Mouse (Mus musculus) limb, embryonic 11.5 days (tissue): ENCODE results near the gene Noxo1. TPM values are rescaled to one million over a fixed set of nuclear protein-coding genes. Genes with fewer than 3 reads are reported as not detected.

Source experiments
- ATAC-seq: fragments of 200-750 bp; cut with Nextera tagmentation; 2 replicates; pipeline ENCODE4 v1.8.0; 2017; ENCODE audit warnings: low read depth; ENCODE audit not compliant: insufficient number of reproducible peaks, low FRiP score, low TSS enrichment
- DNase-seq: peaks from one replicate; pipeline ENCODE4 v3.0.0-alpha.2; 2015; ENCODE audit warnings: low spot score
- H3K27ac ChIP-seq: fragments of 300-500 bp; sonication (generic); replicated peaks from 2 replicates; pipeline ENCODE4 v1.5.1; 2014; ENCODE audit warnings: low read depth, mild to moderate bottlenecking, low read length
- H3K27me3 ChIP-seq: fragments of 300-500 bp; sonication (generic); 2 replicates; pipeline ENCODE4 v1.6.1; 2014; ENCODE audit warnings: mild to moderate bottlenecking, low read length, mixed read lengths; ENCODE audit not compliant: control insufficient read depth, insufficient read depth
- H3K36me3 ChIP-seq: fragments of 300-500 bp; sonication (generic); 2 replicates; pipeline ENCODE4 v1.6.1; 2014; ENCODE audit warnings: mild to moderate bottlenecking, low read length, moderate library complexity, mixed read lengths; ENCODE audit not compliant: control insufficient read depth, insufficient read depth
- H3K4me1 ChIP-seq: fragments of 300-500 bp; sonication (generic); 2 replicates; pipeline ENCODE4 v1.6.1; 2014; ENCODE audit warnings: low read length, mixed read lengths; ENCODE audit not compliant: control insufficient read depth, insufficient read depth
- H3K4me2 ChIP-seq: fragments of 300-500 bp; sonication (generic); 2 replicates; pipeline ENCODE4 v1.6.1; 2014; ENCODE audit warnings: low read depth, mild to moderate bottlenecking, moderate library complexity; ENCODE audit not compliant: severe bottlenecking
- H3K4me3 ChIP-seq: fragments of 300-500 bp; sonication (generic); 2 replicates; pipeline ENCODE4 v1.5.1; 2014; ENCODE audit warnings: low read depth, low read length
- H3K9ac ChIP-seq: fragments of 300-500 bp; sonication (generic); 2 replicates; pipeline ENCODE4 v1.6.1; 2014; ENCODE audit warnings: mild to moderate bottlenecking, low read length
- H3K9me3 ChIP-seq: fragments of 300-500 bp; sonication (generic); 2 replicates; pipeline ENCODE4 v1.6.1; 2016; ENCODE audit warnings: low read length; ENCODE audit not compliant: control insufficient read depth
- WGBS: fragments of 180-500 bp; shearing (Covaris S2); extraction: QIAGEN DNeasy Blood & Tissue Kit; methylation state at CpG from one replicate; pipeline ENCODE4 v1.1.7; 2014; 5-methylcytosine and 5-hydroxymethylcytosine counted together
- polyA plus RNA-seq: library from polyadenylated mRNA; unstranded; fragments of >200 nt; fragmentation: Nextera tagmentation; extraction: Ambion mirVana; gene quantifications from 2 replicates; pipeline ENCODE4 v1.2.1, GENCODE M21; 2014

Gene Noxo1
- polyA plus RNA-seq, 1 experiment from 2014 or later: 1.5 TPM

- Histone ChIP-seq H3K4me2 (no peak overlapping the region; the same call in 1 of the 2 replicates), H3K27me3 (no peaks in the 10 kb centered on the region), H3K4me3 (no peak overlapping the region; the same call in 1 of the 2 replicates), H3K36me3 (no peaks in the 10 kb centered on the region; the same call in 1 of the 2 replicates), H3K9ac (no peak overlapping the region), H3K4me1 (peaks cover 9% of the 10 kb centered on the region; the same call in 1 of the 2 replicates), H3K27ac (no peak overlapping the region), H3K9me3 (no peaks in the 10 kb centered on the region)
- no peak for ATAC-seq
- 86% methylated on average over 7 of the region's 7 CpGs for WGBS
- no peak for DNase-seq
Measured at GRCm38 (mm10) chr17:24735446-24735845, 39.4 kb downstream of the Noxo1 start.

GRCm38 (mm10) chr17:24736330-24737051 is 40.5 kb downstream of the Noxo1 start, which contains the start of gene Msrb1:
TSS of gene Msrb1 (plus strand) at chr17:24736642.
- Histone ChIP-seq H3K4me1 (peaks cover 9% of the 10 kb centered on the region; the same call in 1 of the 2 replicates), H3K36me3 (no peaks in the 10 kb centered on the region; the same call in 1 of the 2 replicates), H3K27me3 (no peaks in the 10 kb centered on the region), H3K9me3 (no peaks in the 10 kb centered on the region), H3K9ac (peak within 1 kb of the TSS; percentile 28), H3K27ac (no peak within 1 kb of the TSS), H3K4me3 (peak within 1 kb of the TSS; percentile 58), H3K4me2 (peak within 1 kb of the TSS; percentile 60)
- 2% methylated on average over 29 of the region's 29 CpGs for WGBS
- DNase-seq (peak; percentile 94), ATAC-seq (peak; percentile 95)

GRCm38 (mm10) chr17:24737135-24737810 is 41.2 kb downstream of the Noxo1 start:
- H3K4me1 ChIP-seq: peaks cover 9% of the 10 kb centered on the region; the same call in 1 of the 2 replicates
- no peaks in the 10 kb centered on the region for H3K9me3 ChIP-seq
- DNase-seq: no peak
- ATAC-seq: no peak
- 30% methylated on average over 8 of the region's 8 CpGs for WGBS
- H3K36me3 ChIP-seq: no peaks in the 10 kb centered on the region; the same call in 1 of the 2 replicates
- peak overlapping the region; percentile 60 for H3K4me2 ChIP-seq
- no peak overlapping the region for H3K27ac ChIP-seq
- H3K4me3 ChIP-seq: peak overlapping the region; percentile 58
- H3K27me3 ChIP-seq: no peaks in the 10 kb centered on the region
- peak overlapping the region; percentile 28 for H3K9ac ChIP-seq

GRCm38 (mm10) chr17:24738238-24738637 is 42.2 kb downstream of the Noxo1 start:
- H3K9me3 ChIP-seq: no peaks in the 10 kb centered on the region
- H3K4me2 ChIP-seq: no peak overlapping the region
- no peaks in the 10 kb centered on the region; the same call in 1 of the 2 replicates for H3K36me3 ChIP-seq
- WGBS: 83% methylated on average over 4 of the region's 4 CpGs
- DNase-seq (no peak), ATAC-seq (no peak)
- H3K9ac ChIP-seq: no peak overlapping the region
- H3K4me1 ChIP-seq: peaks cover 9% of the 10 kb centered on the region; the same call in 1 of the 2 replicates
- no peak overlapping the region for H3K4me3 ChIP-seq
- no peaks in the 10 kb centered on the region for H3K27me3 ChIP-seq
- H3K27ac ChIP-seq: no peak overlapping the region

- Histone ChIP-seq H3K4me1 (peaks cover 9% of the 10 kb centered on the region; the same call in 1 of the 2 replicates), H3K4me2 (no peak overlapping the region), H3K27ac (no peak overlapping the region), H3K36me3 (no peaks in the 10 kb centered on the region; the same call in 1 of the 2 replicates), H3K4me3 (no peak overlapping the region), H3K27me3 (no peaks in the 10 kb centered on the region), H3K9me3 (no peaks in the 10 kb centered on the region), H3K9ac (no peak overlapping the region)
- ATAC-seq (no peak), DNase-seq (no peak)
- 82% methylated on average over 8 of the region's 8 CpGs for WGBS
Measured at GRCm38 (mm10) chr17:24739926-24740325, 43.9 kb downstream of the Noxo1 start.

- Histone ChIP-seq H3K4me1 (peaks cover 1% of the 10 kb centered on the region; the same call in 1 of the 2 replicates), H3K9me3 (no peaks in the 10 kb centered on the region), H3K36me3 (no peaks in the 10 kb centered on the region; the same call in 1 of the 2 replicates), H3K4me3 (no peak overlapping the region), H3K27me3 (no peaks in the 10 kb centered on the region), H3K9ac (no peak overlapping the region), H3K27ac (no peak overlapping the region), H3K4me2 (no peak overlapping the region)
- 85% methylated on average over 8 of the region's 8 CpGs for WGBS
- ATAC-seq (no peak), DNase-seq (no peak)
Measured at GRCm38 (mm10) chr17:24742307-24742706, 46.3 kb downstream of the Noxo1 start.

- Histone ChIP-seq H3K4me1 (no peaks in the 10 kb centered on the region), H3K27ac (no peak overlapping the region), H3K4me2 (no peak overlapping the region), H3K27me3 (no peaks in the 10 kb centered on the region), H3K36me3 (no peaks in the 10 kb centered on the region; the same call in 1 of the 2 replicates), H3K9me3 (no peaks in the 10 kb centered on the region), H3K9ac (no peak overlapping the region), H3K4me3 (no peak overlapping the region)
- ATAC-seq (no peak), DNase-seq (no peak)
- WGBS: 79% methylated on average over 5 of the region's 5 CpGs
Measured at GRCm38 (mm10) chr17:24743896-24744295, 47.9 kb downstream of the Noxo1 start.

GRCm38 (mm10) chr17:24744381-24744780 is 48.3 kb downstream of the Noxo1 start:
- Histone ChIP-seq H3K9ac (no peak overlapping the region), H3K27me3 (no peaks in the 10 kb centered on the region), H3K4me2 (no peak overlapping the region), H3K4me1 (no peaks in the 10 kb centered on the region), H3K9me3 (no peaks in the 10 kb centered on the region), H3K27ac (no peak overlapping the region), H3K36me3 (no peaks in the 10 kb centered on the region; the same call in 1 of the 2 replicates), H3K4me3 (no peak overlapping the region)
- WGBS: 73% methylated on average over 3 of the region's 3 CpGs
- DNase-seq (no peak), ATAC-seq (no peak)
